Comparison of ENCODE assay signal across 8 mouse cellular contexts in the genomic region with DNA sequence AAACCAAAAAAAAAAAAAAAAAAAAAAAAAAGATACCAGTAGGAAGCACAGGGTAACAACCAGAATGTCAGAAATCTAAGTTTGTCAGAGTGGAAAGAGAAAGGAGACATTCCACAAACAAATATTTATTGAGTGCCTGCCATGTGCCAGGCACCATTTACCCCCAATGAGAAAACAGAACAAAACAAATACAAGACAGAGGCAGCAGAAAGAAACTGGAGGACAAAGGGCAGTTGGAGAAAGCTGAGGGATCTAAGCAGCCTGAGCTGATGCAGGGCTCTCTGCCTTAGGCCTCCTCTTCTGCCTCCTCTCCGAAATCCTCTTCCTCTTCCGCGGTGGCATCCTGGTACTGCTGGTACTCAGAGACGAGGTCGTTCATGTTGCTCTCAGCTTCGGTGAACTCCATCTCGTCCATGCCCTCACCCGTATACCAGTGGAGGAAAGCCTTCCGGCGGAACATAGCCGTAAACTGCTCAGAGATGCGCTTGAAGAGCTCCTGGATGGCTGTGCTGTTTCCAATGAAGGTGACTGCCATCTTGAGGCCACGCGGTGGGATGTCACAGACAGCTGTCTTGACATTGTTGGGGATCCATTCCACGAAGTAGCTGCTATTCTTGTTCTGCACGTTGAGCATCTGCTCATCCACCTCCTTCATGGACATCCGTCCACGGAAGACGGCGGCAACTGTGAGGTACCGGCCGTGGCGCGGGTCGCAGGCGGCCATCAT. TPM values are rescaled to one million over a fixed set of nuclear protein-coding genes. Genes with fewer than 3 reads are reported as not detected.
DNase-seq lines count a peak whose midpoint lies in the region; ATAC-seq and TF ChIP-seq lines count a peak whose summit lies in the region.

No protein-coding gene starts in this region.

- peak overlapping the region; percentile 88 to 96; a peak in 3 of 4 replicates for H3K4me3 ChIP-seq in ES-E14 (ENCODE audit: insufficient read depth in 1 of 2, low read depth in 1 of 2, low read length in 2 of 2, poor library complexity in 1 of 2, severe bottlenecking in 1 of 2)
- peak overlapping the region; percentile 86 for H3K4me3 ChIP-seq in embryonic facial prominence, embryonic 13.5 days
- peak overlapping the region; percentile 98 for H3K4me3 ChIP-seq in neural tube, embryonic 13.5 days

- H3K36me3 ChIP-seq in ES-E14 (ENCODE audit: control insufficient read depth, insufficient read depth, low read length, poor library complexity, severe bottlenecking): peaks cover 37% of the 10 kb centered on the region
- H3K36me3 ChIP-seq in embryonic facial prominence, embryonic 13.5 days: peaks cover 65% of the 10 kb centered on the region
- peaks cover 63% of the 10 kb centered on the region for H3K36me3 ChIP-seq in neural tube, embryonic 13.5 days

- peaks cover 5 to 9% of the 10 kb centered on the region in 2 experiments; a peak in 2 of 4 replicates for H3K4me1 ChIP-seq in ES-E14 (ENCODE audit: control insufficient read depth in 2 of 2, insufficient read depth in 2 of 2, low read length in 2 of 2, poor library complexity in 1 of 2)
- peaks cover 41% of the 10 kb centered on the region for H3K4me1 ChIP-seq in embryonic facial prominence, embryonic 13.5 days
- peaks cover 58% of the 10 kb centered on the region for H3K4me1 ChIP-seq in neural tube, embryonic 13.5 days (replicated peaks)

- H3K9ac ChIP-seq in ES-E14 (ENCODE audit: insufficient read depth, low read depth, low read length, poor library complexity, severe bottlenecking): peak overlapping the region; percentile 63
- peak overlapping the region; percentile 99 for H3K9ac ChIP-seq in embryonic facial prominence, embryonic 13.5 days
- peak overlapping the region; percentile 100 for H3K9ac ChIP-seq in neural tube, embryonic 13.5 days

- in situ Hi-C loops in ES-E14 (cut with MboI; ENCODE audit: low sequenced_read_pairs in 2 of 2, unreplicated experiment in 2 of 2): no loop called here

- H3K27ac ChIP-seq in ES-E14 (ENCODE audit: insufficient read depth, low read depth, low read length, poor library complexity, severe bottlenecking): peak overlapping the region; percentile 1; the same call in 1 of the 2 replicates
- H3K27ac ChIP-seq in embryonic facial prominence, embryonic 13.5 days: peak overlapping the region; percentile 45; the same call in 1 of the 2 replicates
- no peak overlapping the region for H3K27ac ChIP-seq in neural tube, embryonic 13.5 days (replicated peaks)

- WGBS in embryonic facial prominence, embryonic 13.5 days: 73% methylated on average over 26 of the region's 26 CpGs
- WGBS in neural tube, embryonic 13.5 days: 73% methylated on average over 26 of the region's 26 CpGs

- intact Hi-C loops in left cerebral cortex, postnatal 25 days (cut with DNase I): loop anchor here (5.0 to 10.0 kb wide), 2 partner anchors 82 to 140 kb away; a partner anchor contains a TSS

- DNase-seq in kidney, adult 18-20 months: peak; percentile 16
- no peak for DNase-seq in kidney, adult 9 months
- DNase-seq in ES-E14 (ENCODE audit: low read depth, low spot score): no peak
- DNase-seq in left cerebral cortex, postnatal 25 days (ENCODE audit: low spot score in 2 of 2): peak; percentile 50 to 54
- no peak for DNase-seq in layer of hippocampus, adult 11-12 months (ENCODE audit: low spot score)

- no peaks in the 10 kb centered on the region for H3K27me3 ChIP-seq in embryonic facial prominence, embryonic 13.5 days
- H3K27me3 ChIP-seq in neural tube, embryonic 13.5 days: no peaks in the 10 kb centered on the region

- no peak for ATAC-seq in embryonic facial prominence, embryonic 13.5 days (ENCODE audit: insufficient number of reproducible peaks, insufficient read depth, low FRiP score, low TSS enrichment, low read depth)
- no peak for ATAC-seq in neural tube, embryonic 13.5 days (ENCODE audit: low read depth)
- no peak for ATAC-seq in erythroid progenitor cell, adult 5-6 weeks (replicated peaks; ENCODE audit: low FRiP score, poor library complexity, severe bottlenecking)

- no peaks in the 10 kb centered on the region for H3K9me3 ChIP-seq in ES-E14 (ENCODE audit: control insufficient read depth, insufficient read depth, low read depth, low read length)
- no peaks in the 10 kb centered on the region for H3K9me3 ChIP-seq in embryonic facial prominence, embryonic 13.5 days
- no peaks in the 10 kb centered on the region for H3K9me3 ChIP-seq in neural tube, embryonic 13.5 days

- H3K4me2 ChIP-seq in embryonic facial prominence, embryonic 13.5 days: peak overlapping the region; percentile 90
- H3K4me2 ChIP-seq in neural tube, embryonic 13.5 days: peak overlapping the region; percentile 93

TF ChIP-seq in ES-E14, 5 proteins besides CTCF, POLR2A, EP300 and RAD21:
- TF ChIP-seq CHD2 (IDR thresholded peaks at IDR 0.05; ENCODE audit: low read depth, low read length) (no peak), HCFC1 (IDR thresholded peaks at IDR 0.05; ENCODE audit: borderline replicate concordance, insufficient read depth, low read length) (no peak), MAFK (IDR thresholded peaks at IDR 0.05; ENCODE audit: insufficient read depth, low read depth, low read length) (no peak), ZC3H11A (IDR thresholded peaks at IDR 0.05; ENCODE audit: borderline replicate concordance, low read depth, low read length) (no peak), ZNF384 (IDR thresholded peaks at IDR 0.05; ENCODE audit: low read depth, low read length) (no peak)

RNA-seq across cellular contexts. Expression of a gene that starts 3.2 kb away (rescaled TPM):
- total RNA-seq in ES-E14 (2012; rRNA removed): 1,077 and 1,157 TPM in 2 replicates
- polyA plus RNA-seq in embryonic facial prominence, embryonic 13.5 days (2015; fragmentation: Nextera tagmentation; extraction: Ambion mirVana): 1,166 and 1,221 TPM in 2 replicates
- total RNA-seq in left cerebral cortex, postnatal 25 days (2021): 100 to 1,000 TPM; 492 to 522 TPM
- polyA plus RNA-seq in neural tube, embryonic 13.5 days (2015; fragmentation: Nextera tagmentation; extraction: Ambion mirVana): 1,686 and 1,692 TPM in 2 replicates
- 663 and 669 TPM in 2 replicates for total RNA-seq in erythroid progenitor cell, adult 5-6 weeks (2015; ENCODE audit: low replicate concordance)
- 760 and 914 TPM in 2 replicates for total RNA-seq in erythroid progenitor cell, adult 5-6 weeks (2017; ENCODE audit: low replicate concordance)

RNA-seq across cellular contexts. Expression of a gene that starts 6.5 kb away (rescaled TPM):
- 23.8 and 31.7 TPM in 2 replicates for total RNA-seq in ES-E14 (2012; rRNA removed)
- 15.7 and 21.0 TPM in 2 replicates for polyA plus RNA-seq in embryonic facial prominence, embryonic 13.5 days (2015; fragmentation: Nextera tagmentation; extraction: Ambion mirVana)
- 10 to 100 TPM in 1 of 2 experiments, 1 to 10 TPM in 1; 9.7 to 12.0 TPM for total RNA-seq in left cerebral cortex, postnatal 25 days (2021)
- 7.2 and 9.6 TPM in 2 replicates for polyA plus RNA-seq in neural tube, embryonic 13.5 days (2015; fragmentation: Nextera tagmentation; extraction: Ambion mirVana)
- total RNA-seq in erythroid progenitor cell, adult 5-6 weeks (2015; ENCODE audit: low replicate concordance): 117 and 147 TPM in 2 replicates
- total RNA-seq in erythroid progenitor cell, adult 5-6 weeks (2017; ENCODE audit: low replicate concordance): 31.0 and 57.1 TPM in 2 replicates

RNA-seq across cellular contexts. Expression of a gene that starts 11.8 kb away (rescaled TPM):
- total RNA-seq in ES-E14 (2012; rRNA removed): 31.6 and 34.6 TPM in 2 replicates
- 61.0 and 67.2 TPM in 2 replicates for polyA plus RNA-seq in embryonic facial prominence, embryonic 13.5 days (2015; fragmentation: Nextera tagmentation; extraction: Ambion mirVana)
- 100 to 1,000 TPM; 120 to 137 TPM for total RNA-seq in left cerebral cortex, postnatal 25 days (2021)
- 93.6 and 96.5 TPM in 2 replicates for polyA plus RNA-seq in neural tube, embryonic 13.5 days (2015; fragmentation: Nextera tagmentation; extraction: Ambion mirVana)
- total RNA-seq in erythroid progenitor cell, adult 5-6 weeks (2015; ENCODE audit: low replicate concordance): 19.3 and 32.8 TPM in 2 replicates
- 14.6 and 29.1 TPM in 2 replicates for total RNA-seq in erythroid progenitor cell, adult 5-6 weeks (2017; ENCODE audit: low replicate concordance)

RNA-seq across cellular contexts. Expression of a gene that starts 13.4 kb away (rescaled TPM):
- 29.3 and 32.3 TPM in 2 replicates for total RNA-seq in ES-E14 (2012; rRNA removed)
- 20.1 and 27.7 TPM in 2 replicates for polyA plus RNA-seq in embryonic facial prominence, embryonic 13.5 days (2015; fragmentation: Nextera tagmentation; extraction: Ambion mirVana)
- total RNA-seq in left cerebral cortex, postnatal 25 days (2021): 10 to 100 TPM; 11.2 to 12.5 TPM
- polyA plus RNA-seq in neural tube, embryonic 13.5 days (2015; fragmentation: Nextera tagmentation; extraction: Ambion mirVana): 11.2 and 11.6 TPM in 2 replicates
- total RNA-seq in erythroid progenitor cell, adult 5-6 weeks (2015; ENCODE audit: low replicate concordance): 3.8 and 10.5 TPM in 2 replicates
- total RNA-seq in erythroid progenitor cell, adult 5-6 weeks (2017; ENCODE audit: low replicate concordance): 0.51 and 4.0 TPM in 2 replicates

RNA-seq across cellular contexts. Expression of a gene that starts 26.3 kb away (rescaled TPM):
- total RNA-seq in ES-E14 (2012; rRNA removed): 24.7 and 43.0 TPM in 2 replicates
- 49.0 and 53.5 TPM in 2 replicates for polyA plus RNA-seq in embryonic facial prominence, embryonic 13.5 days (2015; fragmentation: Nextera tagmentation; extraction: Ambion mirVana)
- 1 to 10 TPM; 3.2 to 3.6 TPM for total RNA-seq in left cerebral cortex, postnatal 25 days (2021)
- 28.2 and 29.0 TPM in 2 replicates for polyA plus RNA-seq in neural tube, embryonic 13.5 days (2015; fragmentation: Nextera tagmentation; extraction: Ambion mirVana)
- 32.8 and 36.0 TPM in 2 replicates for total RNA-seq in erythroid progenitor cell, adult 5-6 weeks (2015; ENCODE audit: low replicate concordance)
- total RNA-seq in erythroid progenitor cell, adult 5-6 weeks (2017; ENCODE audit: low replicate concordance): 19.1 and 35.8 TPM in 2 replicates

Comparison
In these comparisons a context has a peak if more than half of its experiments do, and no peak if none do; other contexts are left out.
1. DNase-seq: peak in kidney, adult 18-20 months (single experiment) and left cerebral cortex, postnatal 25 days (2 of 2); none in kidney, adult 9 months (single experiment), ES-E14 (single experiment) and layer of hippocampus, adult 11-12 months (single experiment).
2. Peak in every context shown above with its lines, with median percentiles within 50 percentile points of each other: H3K4me3 ChIP-seq and H3K9ac ChIP-seq.